Mouse (Mus musculus) erythroblast, embryonic 14.5 days (primary cell): Measurements from ENCODE around the gene Trp53tg5. TPM values are rescaled to one million over a fixed set of nuclear protein-coding genes. Genes with fewer than 3 reads are reported as not detected.

Experiments used
- H3K27me3 ChIP-seq: 2 replicates; pipeline ENCODE4 v1.6.1; 2012; ENCODE audit warnings: inconsistent platforms; ENCODE audit not compliant: control insufficient read depth
- H3K36me3 ChIP-seq: 2 replicates; pipeline ENCODE4 v1.6.1; 2012; ENCODE audit warnings: mild to moderate bottlenecking, inconsistent platforms; ENCODE audit not compliant: control insufficient read depth
- H3K4me1 ChIP-seq: 2 replicates; pipeline ENCODE4 v1.6.1; 2012; ENCODE audit warnings: inconsistent platforms; ENCODE audit not compliant: control insufficient read depth
- H3K4me3 ChIP-seq: replicated peaks from 2 replicates; pipeline ENCODE3; 2012; ENCODE audit warnings: moderate library complexity, mild to moderate bottlenecking, inconsistent platforms
- H3K9me3 ChIP-seq: 2 replicates; pipeline ENCODE4 v1.6.1; 2012; ENCODE audit warnings: low read length, inconsistent platforms, mixed read lengths; ENCODE audit not compliant: control insufficient read depth
- GATA1 ChIP-seq: IDR thresholded peaks from 2 replicates; pipeline ENCODE4 v1.6.1; 2012; ENCODE audit warnings: low read length, inconsistent platforms, mixed read lengths
- TAL1 ChIP-seq: IDR thresholded peaks from 3 replicates; pipeline ENCODE4 v1.6.1; 2012; ENCODE audit warnings: low read length, inconsistent platforms, mixed read lengths
- polyA plus RNA-seq: library from polyadenylated mRNA; stranded (reverse); fragments of >175 nt; gene quantifications from 2 replicates; pipeline ENCODE4 v1.2.3, GENCODE M21; 2012

The Trp53tg5 gene
- not detected in 2 replicates for polyA plus RNA-seq

- peaks cover 12% of the 10 kb centered on the region for H3K36me3 ChIP-seq
- no peaks in the 10 kb centered on the region for H3K27me3 ChIP-seq
- H3K9me3 ChIP-seq = no peaks in the 10 kb centered on the region
- H3K4me1 ChIP-seq = no peaks in the 10 kb centered on the region
- no peak within 1 kb of the TSS for H3K4me3 ChIP-seq
- no peak for TF ChIP-seq GATA1
- no peak for TF ChIP-seq TAL1
Observed at GRCm38 (mm10) chr2:164473624-164474023, at the start of gene Trp53tg5. Gene Trp53tg5 (minus strand): TSS chr2:164473724.

DNA sequence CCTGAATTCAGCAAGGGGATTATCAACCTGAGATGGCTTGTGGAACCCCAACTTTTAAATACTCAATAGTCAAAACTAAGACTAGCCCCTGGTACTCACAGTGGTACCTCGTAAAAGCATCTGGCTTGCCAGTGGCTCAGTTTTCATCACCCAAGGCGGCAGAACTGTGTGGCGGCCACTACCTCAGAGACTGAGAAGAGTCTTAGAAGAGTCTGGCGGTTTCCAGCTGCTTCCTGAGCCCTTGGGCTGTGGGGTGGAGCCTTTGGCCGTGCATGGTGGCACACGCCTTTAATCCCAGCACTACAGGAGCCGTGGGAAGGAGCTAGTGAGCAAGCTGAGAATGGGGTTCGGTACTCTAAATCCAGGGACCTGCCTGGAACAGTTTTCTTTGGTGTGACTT, 48.8 kb upstream of the Trp53tg5 start:
- TF ChIP-seq GATA1 = no peak
- no peaks in the 10 kb centered on the region for H3K36me3 ChIP-seq
- H3K4me3 ChIP-seq = no peak overlapping the region
- no peaks in the 10 kb centered on the region for H3K4me1 ChIP-seq
- peaks cover 13% of the 10 kb centered on the region for H3K9me3 ChIP-seq
- peaks cover 22% of the 10 kb centered on the region for H3K27me3 ChIP-seq

DNA sequence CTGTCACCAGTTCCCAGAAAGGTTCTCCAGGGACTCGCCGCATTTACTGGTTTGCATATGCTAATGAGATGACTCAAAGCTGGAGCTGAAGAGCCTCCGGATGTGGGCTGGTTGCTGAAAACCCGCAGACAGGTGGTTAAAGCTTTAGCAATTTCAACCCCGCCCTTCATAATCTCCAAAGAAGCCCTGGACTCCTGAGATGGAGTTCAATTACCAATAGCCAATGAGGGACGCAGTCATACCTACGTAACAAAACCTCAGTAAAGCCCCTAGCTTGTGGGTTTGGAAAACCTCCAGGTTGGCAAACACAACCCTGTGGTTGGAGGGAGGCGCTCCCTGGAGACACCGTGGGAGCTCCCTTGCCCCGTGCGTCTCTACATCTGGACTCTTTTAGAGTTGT, 48.3 kb upstream of the Trp53tg5 start:
- TF ChIP-seq TAL1 (no peak), GATA1 (no peak)
- peaks cover 12% of the 10 kb centered on the region for H3K9me3 ChIP-seq
- no peaks in the 10 kb centered on the region for H3K36me3 ChIP-seq
- H3K4me1 ChIP-seq = no peaks in the 10 kb centered on the region
- no peak overlapping the region for H3K4me3 ChIP-seq
- H3K27me3 ChIP-seq = peaks cover 22% of the 10 kb centered on the region

DNA sequence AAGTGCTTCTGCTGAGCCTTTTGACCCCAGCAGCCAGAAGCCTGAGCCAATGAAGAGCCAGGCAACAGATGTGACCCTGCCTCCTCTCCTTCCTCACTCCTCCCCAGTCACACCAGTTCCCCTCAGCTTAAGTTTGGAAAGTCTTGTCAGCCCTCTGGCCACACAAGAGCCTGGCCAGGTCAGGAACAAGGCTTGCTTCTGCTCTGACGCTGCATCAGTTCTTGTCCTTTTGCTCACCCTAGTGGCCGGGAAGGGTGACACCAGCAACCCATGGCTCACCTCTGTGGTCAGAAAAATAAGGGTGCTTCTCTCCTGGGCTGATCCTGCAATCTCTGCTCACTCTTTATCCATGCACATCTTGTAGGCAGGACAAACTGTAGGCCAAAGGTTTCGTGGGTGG, 47.3 kb upstream of the Trp53tg5 start:
- H3K27me3 ChIP-seq = peaks cover 22% of the 10 kb centered on the region
- H3K9me3 ChIP-seq = peaks cover 4% of the 10 kb centered on the region; the same call in 1 of the 2 replicates
- no peaks in the 10 kb centered on the region for H3K36me3 ChIP-seq
- no peak overlapping the region for H3K4me3 ChIP-seq
- TF ChIP-seq TAL1 (no peak), GATA1 (no peak)
- no peaks in the 10 kb centered on the region for H3K4me1 ChIP-seq

GRCm38 (mm10) chr2:164519171-164519526, 45.6 kb upstream of the Trp53tg5 start:
- Histone ChIP-seq H3K4me1 (no peaks in the 10 kb centered on the region), H3K27me3 (peaks cover 22% of the 10 kb centered on the region), H3K36me3 (no peaks in the 10 kb centered on the region), H3K9me3 (no peaks in the 10 kb centered on the region), H3K4me3 (no peak overlapping the region)
- TF ChIP-seq GATA1 = no peak
- no peak for TF ChIP-seq TAL1

- no peaks in the 10 kb centered on the region for H3K36me3 ChIP-seq
- no peaks in the 10 kb centered on the region for H3K4me1 ChIP-seq
- no peak for TF ChIP-seq TAL1
- TF ChIP-seq GATA1 = no peak
- H3K27me3 ChIP-seq = peaks cover 20% of the 10 kb centered on the region
- no peaks in the 10 kb centered on the region for H3K9me3 ChIP-seq
- H3K4me3 ChIP-seq = no peak overlapping the region
Observed at GRCm38 (mm10) chr2:164518266-164519170, 45.0 kb upstream of the Trp53tg5 start.

GRCm38 (mm10) chr2:164517485-164518221, 44.1 kb upstream of the Trp53tg5 start:
- peaks cover 6% of the 10 kb centered on the region for H3K4me1 ChIP-seq
- no peak overlapping the region for H3K4me3 ChIP-seq
- H3K36me3 ChIP-seq = no peaks in the 10 kb centered on the region
- peaks cover 16% of the 10 kb centered on the region for H3K27me3 ChIP-seq
- TF ChIP-seq TAL1 = no peak
- no peak for TF ChIP-seq GATA1
- H3K9me3 ChIP-seq = no peaks in the 10 kb centered on the region

DNA sequence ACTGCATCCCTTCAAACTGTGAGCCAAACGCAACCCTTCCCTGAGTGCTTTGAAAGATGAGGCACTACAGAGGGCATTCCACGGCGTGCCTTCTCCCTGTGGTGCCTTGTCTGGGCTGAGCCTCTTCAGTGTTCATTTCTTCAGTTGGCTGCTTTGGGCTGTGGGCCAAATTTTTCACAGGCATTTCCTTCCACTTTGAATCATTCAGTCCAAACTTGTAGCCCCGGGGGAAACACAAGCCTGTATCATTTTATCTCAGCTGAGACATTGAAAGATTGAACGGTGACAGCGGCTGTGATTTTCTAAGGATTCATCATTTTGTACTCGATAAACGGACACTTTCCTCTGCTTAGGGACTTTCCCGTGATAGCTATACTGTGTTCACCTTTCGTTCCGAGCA, 43.1 kb upstream of the Trp53tg5 start:
- H3K27me3 ChIP-seq = peaks cover 7% of the 10 kb centered on the region
- no peaks in the 10 kb centered on the region for H3K9me3 ChIP-seq
- TF ChIP-seq TAL1 = no peak
- peaks cover 12% of the 10 kb centered on the region for H3K4me1 ChIP-seq
- H3K36me3 ChIP-seq = no peaks in the 10 kb centered on the region
- no peak overlapping the region for H3K4me3 ChIP-seq

DNA sequence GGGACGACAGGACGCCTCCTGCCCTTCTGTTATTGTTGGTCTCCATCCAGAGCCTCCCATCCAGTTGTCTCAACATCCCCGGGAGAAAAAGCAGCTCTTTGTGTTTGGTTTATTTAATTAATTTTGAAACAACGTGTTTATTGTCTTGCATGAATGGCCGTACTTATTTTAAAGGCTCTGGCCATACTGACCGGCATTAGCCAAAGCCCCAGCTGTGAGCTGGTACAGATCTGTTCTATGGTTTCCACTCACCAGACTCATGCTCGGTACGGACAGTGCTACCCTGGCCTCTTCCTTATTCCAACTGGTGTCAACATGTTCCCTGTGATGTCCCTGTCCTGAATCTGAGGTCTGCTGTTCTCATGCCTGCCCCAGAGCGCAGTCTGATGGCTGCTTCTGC, 42.4 kb upstream of the Trp53tg5 start:
- TF ChIP-seq TAL1 (no peak), GATA1 (no peak)

More for the DNA sequence above, 42.4 kb upstream of the Trp53tg5 start:
- H3K27me3 ChIP-seq = peaks cover 3% of the 10 kb centered on the region
- H3K4me1 ChIP-seq = peaks cover 12% of the 10 kb centered on the region
- no peaks in the 10 kb centered on the region for H3K36me3 ChIP-seq
- H3K4me3 ChIP-seq = no peak overlapping the region
- H3K9me3 ChIP-seq = no peaks in the 10 kb centered on the region
